Mouse (Mus musculus) megakaryocyte progenitor cell, adult 5-6 weeks (primary cell): ENCODE results near the gene Mfsd13b. TPM values are rescaled to one million over a fixed set of nuclear protein-coding genes. Genes with fewer than 3 reads are reported as not detected.
"Not testable (repeated sequence)": the region's sequence is repeated elsewhere in the genome, so short reads cannot be mapped to it uniquely, and the experiment has no call there.

ENCODE experiments used
- ATAC-seq: replicated peaks from 2 replicates; pipeline ENCODE4 v1.8.0; 2016; ENCODE audit warnings: mild to moderate bottlenecking, moderate TSS enrichment, inconsistent platforms; ENCODE audit not compliant: poor library complexity
- total RNA-seq, 2 experiments: library from RNA; stranded (forward) in 1 of 2; stranded (reverse) in 1 of 2; fragments of 157-497, 149-512 nt in 1 of 2; fragments of 200-1000 nt in 1 of 2; gene quantifications; 2 replicates each; pipeline versions ENCODE4 v1.2.3 to v1.2.4; 2015 to 2017

The Mfsd13b gene
- total RNA-seq, 2 experiments from 2014 or later = not detected

- ATAC-seq = peak; percentile 13; the same call in 1 of the 2 replicates
Observed at GRCm38 (mm10) chr7:120980931-120981924, 1.1 kb upstream of the Mfsd13b start.

- ATAC-seq = no peak
Observed at GRCm38 (mm10) chr7:120982968-120983367, 659 bp downstream of the Mfsd13b start.

GRCm38 (mm10) chr7:120991191-120991590 lies 8.9 kb downstream of the Mfsd13b start:
- no peak for ATAC-seq

GRCm38 (mm10) chr7:120999021-120999530 lies 16.8 kb downstream of the Mfsd13b start:
- no peak for ATAC-seq

GRCm38 (mm10) chr7:121000065-121000822 lies 17.9 kb downstream of the Mfsd13b start:
- ATAC-seq = no peak

- ATAC-seq = no peak
Observed at GRCm38 (mm10) chr7:121001879-121002278, 19.6 kb downstream of the Mfsd13b start.

GRCm38 (mm10) chr7:121002407-121002928 lies 20.2 kb downstream of the Mfsd13b start:
- no peak for ATAC-seq

GRCm38 (mm10) chr7:121003793-121004418 lies 21.6 kb downstream of the Mfsd13b start:
- no peak for ATAC-seq

GRCm38 (mm10) chr7:121011794-121012689 lies 29.7 kb downstream of the Mfsd13b start:
- ATAC-seq = no peak

GRCm38 (mm10) chr7:121014486-121014885 lies 32.2 kb downstream of the Mfsd13b start:
- no peak for ATAC-seq

- ATAC-seq = peak; percentile 82
Observed at GRCm38 (mm10) chr7:121018778-121019177, 36.5 kb downstream of the Mfsd13b start.

GRCm38 (mm10) chr7:121020277-121020676 lies 38.0 kb downstream of the Mfsd13b start:
- peak; percentile 76 for ATAC-seq

- peak; percentile 34; the same call in 1 of the 2 replicates for ATAC-seq
Observed at GRCm38 (mm10) chr7:121025221-121026008, 43.1 kb downstream of the Mfsd13b start.

GRCm38 (mm10) chr7:121026300-121026699 lies 44.0 kb downstream of the Mfsd13b start:
- ATAC-seq = no peak

GRCm38 (mm10) chr7:121029947-121030346 lies 47.6 kb downstream of the Mfsd13b start:
- not testable (repeated sequence) for ATAC-seq

GRCm38 (mm10) chr7:121033856-121034652 lies 51.7 kb downstream of the Mfsd13b start, which contains the start of gene Mettl9:
TSS of gene Mettl9 (plus strand) at chr7:121034445.
- peak; percentile 97 for ATAC-seq

GRCm38 (mm10) chr7:121034701-121035141 lies 52.4 kb downstream of the Mfsd13b start:
- peak; percentile 14 for ATAC-seq
